Mouse (Mus musculus) large intestine, adult 2 months (tissue): ENCODE data around the gene Krtap4-13. TPM values are rescaled to one million over a fixed set of nuclear protein-coding genes. Genes with fewer than 3 reads are reported as not detected.
"Not testable (repeated sequence)": the region's sequence is repeated elsewhere in the genome, so short reads cannot be mapped to it uniquely, and the experiment has no call there.

Experiments
- DNase-seq: peaks from one replicate; pipeline ENCODE4 v3.0.0-alpha.2; 2012; ENCODE audit warnings: low read depth, low spot score
- WGBS: fragments of 180-500 bp; shearing (Covaris S2); methylation state at CpG from one replicate; pipeline ENCODE4 v1.1.7; 2018; 5-methylcytosine and 5-hydroxymethylcytosine counted together
- polyA plus RNA-seq: library from polyadenylated mRNA; depleted of rRNA; stranded (reverse); fragments of >200 nt; gene quantifications from 2 replicates; pipeline ENCODE4 v1.2.3, GENCODE M21; 2012; rRNA removed

Gene Krtap4-13
- not detected in 2 replicates for polyA plus RNA-seq

- DNase-seq: not testable (repeated sequence)
These were observed at the start of gene Krtap4-13 for GRCm38 (mm10) chr11:99809792-99810191. Gene Krtap4-13, minus strand, starts transcription at chr11:99809892.

- WGBS: 58% methylated on average over 2 of the region's 2 CpGs
- DNase-seq: no peak
These were observed 49.1 kb upstream of the Krtap4-13 start for GRCm38 (mm10) chr11:99858761-99859160.

- no peak for DNase-seq
- WGBS: 73% methylated on average over 2 of the region's 2 CpGs
These were observed 47.9 kb upstream of the Krtap4-13 start, which contains the start of gene Gm11568 for GRCm38 (mm10) chr11:99857617-99858016. Gene Gm11568, plus strand, starts transcription at chr11:99857917.

GRCm38 (mm10) chr11:99854121-99854520 is 44.4 kb upstream of the Krtap4-13 start:
- WGBS: 59% methylated on average over 3 of the region's 3 CpGs

GRCm38 (mm10) chr11:99851508-99851907 is 41.8 kb upstream of the Krtap4-13 start, which contains the start of gene Krtap4-16:
Gene Krtap4-16, minus strand, starts transcription at chr11:99851608.
- DNase-seq: no peak

More at GRCm38 (mm10) chr11:99854121-99854520, 44.4 kb upstream of the Krtap4-13 start:
- no peak for DNase-seq

- DNase-seq: no peak
- 75% methylated on average over 2 of the region's 2 CpGs for WGBS
These were observed 37.1 kb upstream of the Krtap4-13 start for GRCm38 (mm10) chr11:99846746-99847145.

- WGBS: 45% methylated on average over 1 of the region's 1 CpGs
- DNase-seq: no peak
These were observed 32.5 kb upstream of the Krtap4-13 start for GRCm38 (mm10) chr11:99842185-99842584.

- no peak for DNase-seq
- WGBS: 53% methylated on average over 1 of the region's 1 CpGs
These were observed 28.3 kb upstream of the Krtap4-13 start, which contains the start of gene 2300003K06Rik for GRCm38 (mm10) chr11:99837966-99838365. Gene 2300003K06Rik, minus strand, starts transcription at chr11:99838066.

- 74% methylated on average over 2 of the region's 2 CpGs for WGBS
These were observed 5.9 kb upstream of the Krtap4-13 start, which contains the start of gene Gm11564 for GRCm38 (mm10) chr11:99815566-99815965. Gene Gm11564, minus strand, starts transcription at chr11:99815666.

GRCm38 (mm10) chr11:99804346-99804745 is 5.3 kb downstream of the Krtap4-13 start, which contains the start of gene Gm11554:
Gene Gm11554, minus strand, starts transcription at chr11:99804446.
- no CpG with 5 or more reads among the region's 1 CpGs for WGBS
- DNase-seq: not testable (repeated sequence)

More at GRCm38 (mm10) chr11:99815566-99815965, 5.9 kb upstream of the Krtap4-13 start, which contains the start of gene Gm11564:
- not testable (repeated sequence) for DNase-seq

- WGBS: no CpG with 5 or more reads among the region's 1 CpGs
- not testable (repeated sequence) for DNase-seq
These were observed 10.9 kb downstream of the Krtap4-13 start, which contains the start of gene Gm11569 for GRCm38 (mm10) chr11:99798832-99799231. Gene Gm11569, minus strand, starts transcription at chr11:99798932.

- no peak for DNase-seq
- 67% methylated on average over 2 of the region's 2 CpGs for WGBS
These were observed 16.3 kb downstream of the Krtap4-13 start, which contains the start of gene Gm11596 for GRCm38 (mm10) chr11:99793367-99793766. Gene Gm11596, minus strand, starts transcription at chr11:99793467.

GRCm38 (mm10) chr11:99784900-99785299 is 24.8 kb downstream of the Krtap4-13 start, which contains the start of gene Krtap4-9:
Gene Krtap4-9, plus strand, starts transcription at chr11:99785200.
- not testable (repeated sequence) for DNase-seq

- no peak for DNase-seq
- 97% methylated on average over 2 of the region's 2 CpGs for WGBS
These were observed 29.1 kb downstream of the Krtap4-13 start, which contains the start of gene Krtap4-8 for GRCm38 (mm10) chr11:99780604-99781003. Gene Krtap4-8, minus strand, starts transcription at chr11:99780704.

GRCm38 (mm10) chr11:99778401-99778800 is 31.3 kb downstream of the Krtap4-13 start:
- 68% methylated on average over 7 of the region's 7 CpGs for WGBS
- no peak for DNase-seq

GRCm38 (mm10) chr11:99772813-99773212 is 36.9 kb downstream of the Krtap4-13 start, which contains the start of gene Gm11595:
Gene Gm11595, minus strand, starts transcription at chr11:99772913.
- not testable (repeated sequence) for DNase-seq

- 76% methylated on average over 2 of the region's 2 CpGs for WGBS
- no peak for DNase-seq
These were observed 41.3 kb downstream of the Krtap4-13 start for GRCm38 (mm10) chr11:99768410-99768809.
